In the genomic region with DNA sequence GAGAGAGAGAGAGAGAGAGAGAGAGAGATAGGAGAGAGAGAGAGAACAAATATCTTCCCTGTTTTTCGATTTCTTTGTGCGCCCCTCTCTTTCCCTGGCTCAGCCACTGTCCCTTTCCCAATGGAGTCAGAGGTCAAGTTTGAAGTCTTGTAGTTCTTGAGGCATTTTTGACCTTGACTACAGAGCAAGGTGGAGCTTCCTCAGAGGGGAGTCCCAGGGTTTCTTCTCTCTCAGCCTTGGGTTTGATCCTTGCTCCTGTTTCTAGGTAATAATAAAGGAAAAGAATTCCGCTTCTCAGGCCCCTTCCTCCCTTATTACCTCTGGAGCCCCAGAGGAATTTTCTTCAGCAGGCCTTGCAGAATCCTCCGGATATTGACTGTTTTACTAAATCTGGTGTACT, we compare ENCODE assay signal across 9 mouse cellular contexts. TPM values are rescaled to one million over a fixed set of nuclear protein-coding genes. Genes with fewer than 3 reads are reported as not detected.
A peak's percentile ranks its signal among the peaks of the same experiment; 100 is the strongest.
DNase-seq lines count a peak whose midpoint lies in the region; ATAC-seq and TF ChIP-seq lines count a peak whose summit lies in the region.
"Had no signal": no experiment of that assay in that cellular context is flagged by ENCODE, and none has a peak within 500 bp of the region (broad histone marks: within the 10 kb centered on the region; RNA-seq: fewer than 3 reads in every experiment).

No protein-coding gene starts in this region.

- H3K9ac ChIP-seq in ES-Bruce4 (ENCODE audit: low read depth, poor library complexity, severe bottlenecking) = peak overlapping the region; percentile 69
- peak overlapping the region; percentile 80 for H3K9ac ChIP-seq in hindbrain, embryonic 12.5 days
- peak overlapping the region; percentile 85 for H3K9ac ChIP-seq in midbrain, embryonic 14.5 days (replicated peaks; ENCODE audit: low read length)

- no peak for TF ChIP-seq EP300 in ES-Bruce4 (IDR thresholded peaks at IDR 0.05; ENCODE audit: insufficient read depth, low read depth, low read length)

- no peaks in the 10 kb centered on the region for H3K27me3 ChIP-seq in ES-Bruce4 (ENCODE audit: control insufficient read depth, insufficient read depth, low read length, poor library complexity, severe bottlenecking)
- H3K27me3 ChIP-seq in hindbrain, embryonic 12.5 days = no peaks in the 10 kb centered on the region; the same call in 1 of the 2 replicates
- 0 out of 2 replicates have a peak, but pooled peaks cover 2% of the 10 kb centered on the region for H3K27me3 ChIP-seq in midbrain, embryonic 14.5 days (ENCODE audit: control insufficient read depth, insufficient read depth, low read length)

- H3K27ac ChIP-seq in ES-Bruce4 (ENCODE audit: insufficient read depth, low read length) = no peak overlapping the region
- H3K27ac ChIP-seq in hindbrain, embryonic 12.5 days = peak overlapping the region; percentile 86
- peak overlapping the region; percentile 88 for H3K27ac ChIP-seq in midbrain, embryonic 14.5 days (replicated peaks; ENCODE audit: low read depth, low read length)

- peak overlapping the region; percentile 90 for H3K4me2 ChIP-seq in hindbrain, embryonic 12.5 days (replicated peaks)
- H3K4me2 ChIP-seq in midbrain, embryonic 14.5 days (ENCODE audit: low read length) = peak overlapping the region; percentile 96

- H3K9me3 ChIP-seq in ES-Bruce4 (replicated peaks; ENCODE audit: control insufficient read depth, insufficient read depth, low read length, poor library complexity, severe bottlenecking) = no peaks in the 10 kb centered on the region
- H3K9me3 ChIP-seq in hindbrain, embryonic 12.5 days (replicated peaks) = no peaks in the 10 kb centered on the region
- no peaks in the 10 kb centered on the region for H3K9me3 ChIP-seq in midbrain, embryonic 14.5 days (ENCODE audit: control insufficient read depth, low read length)

- peak overlapping the region; percentile 66 for H3K4me3 ChIP-seq in ES-Bruce4 (ENCODE audit: low read depth, low read length)
- peak overlapping the region; percentile 70 for H3K4me3 ChIP-seq in hindbrain, embryonic 12.5 days
- H3K4me3 ChIP-seq in midbrain, embryonic 14.5 days (replicated peaks; ENCODE audit: low read depth, low read length) = peak overlapping the region; percentile 78

- ATAC-seq in hindbrain, embryonic 12.5 days (ENCODE audit: low FRiP score) = no peak
- no peak for ATAC-seq in midbrain, embryonic 14.5 days (ENCODE audit: low FRiP score, low TSS enrichment)

- peak; percentile 41 for DNase-seq in embryo, embryonic 10 days (ENCODE audit: low spot score)
- peak; percentile 26 for DNase-seq in midbrain, embryonic 14.5 days
- DNase-seq in adipocyte (ENCODE audit: low spot score) = no peak
- no peak for DNase-seq in frontal cortex, postnatal 25 days (ENCODE audit: low spot score in 2 of 2)
- DNase-seq in gastrocnemius, adult 8-10 months (ENCODE audit: low spot score in 2 of 2) = no peak
- DNase-seq: cerebellum, postnatal 36 days had no signal

- no peak for TF ChIP-seq POLR2A in ES-Bruce4 (IDR thresholded peaks at IDR 0.05; ENCODE audit: insufficient read depth, low read length)

- TF ChIP-seq CTCF in ES-Bruce4 (IDR thresholded peaks at IDR 0.05; ENCODE audit: low read depth, low read length) = no peak

- 4% methylated on average over 4 of the region's 4 CpGs for WGBS in hindbrain, embryonic 12.5 days
- 2% methylated on average over 4 of the region's 4 CpGs for WGBS in midbrain, embryonic 14.5 days

- H3K4me1 ChIP-seq in ES-Bruce4 (ENCODE audit: control insufficient read depth, insufficient read depth, low read length) = peaks cover 13% of the 10 kb centered on the region
- peaks cover 38% of the 10 kb centered on the region for H3K4me1 ChIP-seq in hindbrain, embryonic 12.5 days
- peaks cover 23% of the 10 kb centered on the region for H3K4me1 ChIP-seq in midbrain, embryonic 14.5 days (ENCODE audit: control insufficient read depth, insufficient read depth, low read length)

- H3K36me3 ChIP-seq in ES-Bruce4 (ENCODE audit: control insufficient read depth, insufficient read depth, low read length, poor library complexity, severe bottlenecking) = peaks cover 3% of the 10 kb centered on the region; the same call in 1 of the 2 replicates
- peaks cover 9% of the 10 kb centered on the region; the same call in 1 of the 2 replicates for H3K36me3 ChIP-seq in hindbrain, embryonic 12.5 days
- peaks cover 4% of the 10 kb centered on the region; the same call in 1 of the 2 replicates for H3K36me3 ChIP-seq in midbrain, embryonic 14.5 days (ENCODE audit: control insufficient read depth, insufficient read depth, low read length)

RNA-seq across cellular contexts. Expression of a gene that starts 1.6 kb away (rescaled TPM):
- polyA plus RNA-seq in ES-Bruce4 (2011; ENCODE audit: insufficient read depth, insufficient read length, low read depth, missing spikeins) = 537 and 588 TPM in 2 replicates
- polyA plus RNA-seq in hindbrain, embryonic 12.5 days (2016; fragmentation: Nextera tagmentation; extraction: Ambion mirVana) = 548 and 549 TPM in 2 replicates
- 200 and 310 TPM in 2 replicates for polyA plus RNA-seq in midbrain, embryonic 14.5 days (2014; fragmentation: Nextera tagmentation; extraction: Ambion mirVana)
- total RNA-seq in gastrocnemius, adult 8-10 months (2022) = under 1 TPM in 3 of 4 experiments, not detected in 1; 0.21 to 0.53 (median 0.29) TPM
- total RNA-seq: hematopoietic stem cell, adult 5-6 weeks had no signal

RNA-seq across cellular contexts. Expression of a gene that starts 48.8 kb away (rescaled TPM):
- polyA plus RNA-seq in ES-Bruce4 (2011; ENCODE audit: insufficient read depth, insufficient read length, low read depth, missing spikeins) = 0.99 TPM in 2 replicates
- polyA plus RNA-seq in hindbrain, embryonic 12.5 days (2016; fragmentation: Nextera tagmentation; extraction: Ambion mirVana) = 69.6 and 99.7 TPM in 2 replicates
- 22.4 and 30.4 TPM in 2 replicates for polyA plus RNA-seq in midbrain, embryonic 14.5 days (2014; fragmentation: Nextera tagmentation; extraction: Ambion mirVana)
- 100 to 1,000 TPM; 100 to 289 (median 178) TPM for total RNA-seq in gastrocnemius, adult 8-10 months (2022)

Comparison
In these comparisons a context has a peak if more than half of its experiments do, and no peak if none do; other contexts are left out.
1. DNase-seq: peak in embryo, embryonic 10 days (single experiment) and midbrain, embryonic 14.5 days (single experiment); none in adipocyte (single experiment), frontal cortex, postnatal 25 days (0 of 2) and gastrocnemius, adult 8-10 months (0 of 2).
2. RNA of a gene that starts 48.8 kb away (polyA plus RNA-seq): 69.6 to 99.7 TPM in hindbrain, embryonic 12.5 days and 22.4 to 30.4 TPM in midbrain, embryonic 14.5 days; 0.99 TPM in ES-Bruce4; every median in the first group is over 10 times any median in the second.
3. Peak in every context shown above with its lines, with median percentiles within 50 percentile points of each other: H3K4me3 ChIP-seq and H3K9ac ChIP-seq.